Mouse (Mus musculus): ENCODE measurements around the gene Camta1. TPM values are rescaled to one million over a fixed set of nuclear protein-coding genes. Genes with fewer than 3 reads are reported as not detected.

Camta1 gene
- polyA plus RNA-seq, 1 experiment: 3.6 TPM

DNA sequence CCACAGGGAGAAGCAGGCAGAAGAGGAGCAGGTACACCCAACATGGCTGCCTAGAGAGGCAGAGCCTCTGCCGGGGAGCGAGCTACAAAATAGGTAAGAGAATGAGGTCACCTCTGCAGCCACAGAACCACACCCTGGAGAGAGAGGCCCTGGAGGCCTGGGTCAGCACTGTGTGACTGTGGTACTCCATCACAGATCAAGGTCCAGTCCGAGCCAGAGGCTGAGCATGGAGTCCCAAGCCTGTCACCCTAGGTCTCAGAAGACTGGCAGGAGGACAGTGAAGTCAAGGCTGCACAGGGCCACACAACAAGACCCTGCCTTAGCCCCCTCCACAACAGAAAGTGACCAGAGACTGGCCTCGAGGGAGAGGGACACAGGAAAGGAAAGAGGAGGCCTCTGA is 294.6 kb downstream of the Camta1 start:
- 44% methylated on average over 4 of the region's 4 CpGs for WGBS

DNA sequence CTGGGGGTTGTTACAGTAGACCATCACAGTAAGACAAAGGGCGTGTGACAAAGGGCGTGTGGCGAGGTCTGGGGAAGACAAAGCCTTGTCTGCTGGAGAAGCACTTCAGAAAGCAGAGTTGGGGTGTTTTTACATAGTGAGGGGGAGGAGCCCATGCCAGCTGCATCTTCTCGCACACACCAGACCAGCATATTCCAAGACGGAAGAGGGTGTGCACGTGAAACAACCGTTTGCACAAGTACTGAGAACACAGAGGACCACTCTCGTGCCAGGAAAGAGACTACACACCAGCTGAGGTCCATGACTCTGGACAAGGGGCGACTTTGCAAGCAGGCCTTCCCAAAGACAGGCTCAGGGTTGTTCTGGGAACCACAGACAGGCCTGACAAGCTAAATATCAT is 306.2 kb downstream of the Camta1 start:
- 58% methylated on average over 9 of the region's 9 CpGs for WGBS
- no peak for DNase-seq (ENCODE audit: low read depth, low spot score)

More for the DNA sequence above, 294.6 kb downstream of the Camta1 start:
- DNase-seq (ENCODE audit: low read depth, low spot score): no peak

DNA sequence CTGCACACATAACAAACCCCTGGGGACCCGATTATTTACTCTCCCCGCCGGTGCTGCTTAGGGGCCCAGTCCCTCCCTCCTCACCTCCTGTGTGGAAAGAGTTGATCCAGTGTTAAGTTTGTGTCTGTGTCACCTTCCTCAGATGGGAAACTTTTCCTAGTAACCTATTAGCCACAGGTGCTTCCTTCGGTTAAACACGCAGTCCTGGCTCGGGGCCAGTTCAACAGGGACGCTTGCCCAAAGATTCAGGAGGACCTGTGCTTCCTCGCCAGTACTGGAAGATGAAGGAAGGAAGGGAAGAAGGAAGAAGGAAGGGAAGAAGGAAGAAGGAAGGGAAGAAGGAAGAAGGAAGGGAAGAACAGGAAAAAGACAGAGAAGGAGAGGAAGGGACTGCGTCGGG is 312.2 kb downstream of the Camta1 start:
- WGBS: 34% methylated on average over 10 of the region's 10 CpGs
- no peak for DNase-seq (ENCODE audit: low read depth, low spot score)

DNA sequence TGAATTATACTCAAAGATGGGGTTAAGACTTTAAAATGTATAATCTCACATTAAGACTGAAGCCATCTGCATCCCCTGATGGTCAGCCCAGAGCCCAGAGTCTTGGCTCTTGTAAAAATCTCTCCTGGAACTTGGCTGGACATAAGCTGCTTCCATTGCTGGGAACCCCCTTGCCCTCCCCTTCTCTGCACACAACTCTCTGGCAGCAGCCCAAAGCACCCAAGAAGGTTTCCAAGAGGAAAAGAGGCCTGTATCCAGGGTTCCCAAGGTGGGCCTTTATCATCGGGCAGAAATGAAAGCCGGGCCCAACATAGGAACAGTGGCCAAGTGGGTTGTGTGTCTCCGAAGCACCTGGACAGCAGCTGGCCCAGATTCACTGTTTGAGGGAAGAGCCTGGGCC is 316.2 kb downstream of the Camta1 start:
- no peak for DNase-seq (ENCODE audit: low read depth, low spot score)
- 65% methylated on average over 3 of the region's 3 CpGs for WGBS

DNA sequence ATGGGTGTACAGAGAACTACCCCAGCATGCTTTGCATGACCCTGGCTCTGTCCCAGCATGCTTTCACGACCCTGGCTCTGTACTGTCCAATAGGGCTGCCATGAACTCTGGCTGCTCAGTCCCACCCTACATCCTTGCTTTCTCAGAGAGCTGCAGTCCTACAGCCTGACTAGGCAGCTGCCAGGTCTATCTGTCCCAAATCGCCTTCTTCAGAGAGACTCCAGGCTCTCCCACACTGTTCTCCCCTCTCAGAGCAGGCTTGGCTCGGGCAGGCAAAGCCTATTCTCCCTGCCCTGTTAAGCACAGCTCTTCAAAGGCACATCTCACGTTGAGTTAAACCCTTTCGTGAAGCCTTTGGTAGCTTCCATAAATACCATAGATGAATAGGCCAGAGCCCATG is 317.5 kb downstream of the Camta1 start:
- 35% methylated on average over 5 of the region's 5 CpGs for WGBS
- DNase-seq (ENCODE audit: low read depth, low spot score): no peak

DNA sequence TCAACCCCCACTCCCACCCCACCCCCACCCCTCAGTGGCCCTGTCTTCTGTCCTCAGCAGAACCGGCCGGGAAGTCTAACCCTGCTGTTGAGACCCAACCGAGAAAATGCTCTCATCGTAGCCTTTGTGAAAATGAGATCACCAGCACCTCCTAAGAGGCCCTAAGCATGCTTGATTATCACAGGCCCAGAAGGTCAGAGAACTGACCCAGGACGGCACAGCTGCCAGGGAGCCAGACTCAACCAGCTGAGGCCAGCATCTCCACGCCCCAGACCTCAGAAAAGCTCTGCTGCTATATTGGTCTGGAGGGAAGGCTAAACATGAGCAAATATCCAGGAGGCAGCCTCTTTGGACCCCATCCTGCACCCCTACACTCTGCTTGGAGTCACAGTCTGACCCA is 321.1 kb downstream of the Camta1 start:
- 68% methylated on average over 6 of the region's 6 CpGs for WGBS
- no peak for DNase-seq (ENCODE audit: low read depth, low spot score)

DNA sequence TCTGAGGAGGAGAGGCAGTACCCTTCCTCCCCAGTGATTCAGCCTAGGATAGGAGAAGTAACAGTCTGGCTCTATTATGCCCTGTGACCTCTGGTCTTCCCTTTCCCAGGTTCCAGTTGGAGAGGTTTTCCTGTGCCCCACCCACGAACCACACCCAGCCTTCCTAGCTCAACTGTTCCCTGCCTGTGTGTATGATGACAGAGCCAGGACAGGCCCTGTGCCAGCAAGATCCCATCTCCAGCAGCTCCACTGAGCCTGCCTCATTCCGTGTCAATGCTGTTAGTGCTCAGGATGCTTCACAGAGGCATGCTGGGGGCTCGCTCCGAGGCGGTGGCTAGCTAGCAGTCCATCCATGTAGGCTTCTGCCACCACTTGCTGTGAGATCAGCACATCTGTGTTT is 321.8 kb downstream of the Camta1 start:
- WGBS: 51% methylated on average over 5 of the region's 5 CpGs
- no peak for DNase-seq (ENCODE audit: low read depth, low spot score)

DNA sequence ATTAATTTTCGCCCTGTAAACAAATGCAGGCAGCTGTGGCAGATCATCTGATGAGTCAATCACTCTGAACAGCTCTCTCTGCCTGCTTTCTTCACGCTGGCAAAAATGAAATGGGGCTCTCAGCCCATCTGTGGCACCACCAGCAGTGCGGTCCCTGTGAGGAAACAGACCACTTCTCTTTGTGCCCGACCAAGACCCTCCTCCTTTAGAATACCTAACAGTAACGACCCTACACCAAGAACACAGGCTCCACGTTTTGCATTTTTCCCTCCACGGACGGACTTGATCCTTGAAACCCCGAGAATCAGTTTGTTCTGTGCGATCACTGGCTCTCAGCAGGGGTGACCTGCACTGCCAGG is 322.5 kb downstream of the Camta1 start:
- WGBS: 64% methylated on average over 10 of the region's 10 CpGs
- DNase-seq (ENCODE audit: low read depth, low spot score): no peak

DNA sequence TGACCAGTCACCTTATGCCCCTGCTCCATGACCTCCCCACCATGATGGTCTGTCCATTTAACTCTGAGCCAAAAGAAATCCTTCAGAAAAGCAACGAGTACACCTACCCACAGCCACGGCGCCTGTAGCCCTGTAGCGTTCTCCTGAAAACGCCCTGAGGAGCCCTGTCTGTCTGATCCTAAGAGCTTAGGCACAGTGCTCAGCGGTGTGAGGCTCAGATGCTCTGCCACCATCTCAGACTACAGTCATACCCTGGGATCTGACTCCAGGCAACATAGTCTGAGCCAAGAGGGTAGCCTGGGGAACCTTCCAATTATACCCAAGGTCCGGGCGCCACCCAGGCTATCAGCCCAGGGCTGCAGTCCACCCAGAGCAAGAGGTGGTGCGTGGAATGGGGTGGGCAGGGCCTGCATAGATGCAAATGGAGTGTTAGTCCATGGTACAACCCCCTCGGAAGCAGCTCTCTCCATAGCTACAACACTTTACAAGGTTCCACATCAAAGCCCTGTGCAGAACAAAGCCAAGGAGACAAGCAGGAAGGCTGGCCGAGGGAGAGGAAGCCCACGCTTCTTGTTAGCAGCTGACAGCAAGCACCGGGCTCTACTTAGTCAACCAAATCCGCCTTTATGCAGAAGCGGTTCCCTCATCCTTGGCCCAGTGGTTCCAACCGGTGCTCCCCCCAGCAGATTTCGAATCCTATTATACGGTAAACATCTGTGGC is 323.1 kb downstream of the Camta1 start:
- WGBS: 68% methylated on average over 18 of the region's 18 CpGs
- no peak for DNase-seq (ENCODE audit: low read depth, low spot score)

DNA sequence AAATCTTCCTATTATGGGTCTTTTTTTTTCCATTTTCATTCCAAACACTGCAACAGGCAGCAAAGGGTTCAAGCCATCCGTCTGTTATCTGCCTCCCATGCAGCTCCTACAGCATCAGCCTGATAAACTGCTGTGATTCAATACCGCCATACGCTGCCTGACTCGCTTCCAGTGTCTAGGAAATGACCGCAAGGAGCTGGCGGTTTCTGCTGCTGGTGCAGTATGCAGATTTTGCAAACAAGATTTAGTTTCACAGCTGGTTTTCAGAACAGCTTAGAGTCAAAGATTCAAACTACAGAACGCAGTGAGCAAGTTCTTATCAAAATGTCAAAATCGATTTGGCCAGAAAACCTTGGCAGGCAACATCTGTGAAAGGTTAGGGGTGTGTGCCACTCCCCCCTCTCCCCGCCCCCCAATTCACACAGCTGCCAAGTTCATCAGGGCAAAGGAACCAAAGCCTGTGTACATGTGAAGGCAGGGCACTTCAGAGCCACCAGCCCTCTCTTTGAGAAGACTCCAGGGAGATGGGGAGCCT is 325.7 kb downstream of the Camta1 start:
- no peak for DNase-seq (ENCODE audit: low read depth, low spot score)
- 46% methylated on average over 9 of the region's 9 CpGs for WGBS

DNA sequence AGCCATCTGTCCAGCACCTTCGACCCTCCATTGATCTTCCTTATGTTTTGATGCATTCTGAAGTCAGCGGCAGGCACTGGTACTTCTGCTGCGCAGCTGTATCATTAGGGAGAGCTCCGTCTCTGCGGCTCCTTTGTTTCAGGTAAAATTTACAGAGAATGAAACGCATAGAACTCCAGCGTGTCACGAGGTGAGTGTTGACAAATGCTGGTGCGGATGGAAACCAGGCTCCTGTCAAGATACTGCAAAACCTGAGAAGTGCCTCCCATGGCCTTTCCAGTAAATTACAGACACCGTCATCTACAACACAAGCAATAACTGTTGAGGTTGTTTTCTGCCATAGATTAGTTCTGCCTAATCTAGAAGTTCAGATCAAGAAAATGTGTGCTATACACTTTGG is 328.2 kb downstream of the Camta1 start:
- 69% methylated on average over 10 of the region's 10 CpGs for WGBS
- DNase-seq (ENCODE audit: low read depth, low spot score): no peak

DNA sequence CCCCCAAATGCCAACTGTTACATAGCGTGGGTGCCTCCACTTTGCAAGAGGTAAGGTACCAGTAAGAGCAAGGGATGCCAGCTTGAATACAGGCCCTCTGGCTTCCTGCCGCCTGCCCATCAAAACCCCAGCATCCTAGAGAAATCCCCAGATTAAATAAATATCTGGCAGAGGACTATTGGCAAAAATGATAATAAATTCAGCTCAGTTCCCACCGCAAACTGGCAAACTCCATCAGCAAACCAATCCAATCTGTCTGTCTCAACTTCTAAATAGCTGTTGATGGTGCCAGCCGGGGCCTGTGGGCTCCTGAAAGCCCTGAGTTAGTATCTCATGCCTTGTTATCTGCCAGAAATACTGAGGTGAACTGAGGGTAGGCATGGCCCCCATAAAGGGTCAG is 333.2 kb downstream of the Camta1 start:
- 91% methylated on average over 4 of the region's 4 CpGs for WGBS
- no peak for DNase-seq (ENCODE audit: low read depth, low spot score)

DNA sequence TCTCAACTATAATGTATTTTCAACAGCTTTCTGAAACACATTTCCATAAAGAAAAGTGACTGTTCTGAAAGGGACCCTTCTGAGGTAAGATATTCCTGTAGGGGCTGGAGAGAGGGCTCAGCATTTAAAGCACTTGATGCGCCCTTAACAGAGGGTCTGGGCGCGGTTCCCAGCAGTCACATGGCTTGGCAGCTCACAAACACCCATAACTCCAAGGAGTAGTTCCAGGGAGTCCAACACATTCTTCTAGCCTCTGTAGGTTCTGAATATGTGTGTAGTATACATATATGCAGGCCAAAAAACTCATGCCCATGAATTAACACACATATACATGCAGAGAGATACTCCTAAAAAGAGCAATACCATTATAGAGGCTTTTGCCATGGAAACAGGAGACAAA is 333.9 kb downstream of the Camta1 start:
- 75% methylated on average over 3 of the region's 3 CpGs for whole genome bisulfite sequencing
- no peak for DNase-seq (ENCODE audit: low read depth, low spot score)

DNA sequence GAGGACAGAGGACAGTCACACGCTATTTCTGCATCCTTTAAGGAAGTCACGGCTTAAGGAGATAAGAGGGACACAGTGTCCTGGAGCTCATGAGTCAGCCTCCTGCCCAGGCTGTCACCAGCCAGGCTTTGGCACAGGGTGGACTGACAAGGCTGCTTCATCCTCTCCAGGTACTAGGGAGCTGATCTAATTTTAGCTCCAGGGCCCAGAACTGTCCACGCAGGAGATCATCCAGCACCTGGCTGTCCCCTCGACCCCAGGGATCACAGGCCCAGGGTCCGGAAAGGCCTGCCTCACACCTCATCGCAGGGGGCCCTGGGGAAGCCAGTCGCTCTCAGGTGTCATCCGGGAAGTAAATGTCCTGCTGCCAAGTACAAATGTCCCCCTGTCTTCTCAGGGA is 341.6 kb downstream of the Camta1 start:
- DNase-seq (ENCODE audit: low read depth, low spot score): no peak
- 30% methylated on average over 8 of the region's 8 CpGs for WGBS

DNA sequence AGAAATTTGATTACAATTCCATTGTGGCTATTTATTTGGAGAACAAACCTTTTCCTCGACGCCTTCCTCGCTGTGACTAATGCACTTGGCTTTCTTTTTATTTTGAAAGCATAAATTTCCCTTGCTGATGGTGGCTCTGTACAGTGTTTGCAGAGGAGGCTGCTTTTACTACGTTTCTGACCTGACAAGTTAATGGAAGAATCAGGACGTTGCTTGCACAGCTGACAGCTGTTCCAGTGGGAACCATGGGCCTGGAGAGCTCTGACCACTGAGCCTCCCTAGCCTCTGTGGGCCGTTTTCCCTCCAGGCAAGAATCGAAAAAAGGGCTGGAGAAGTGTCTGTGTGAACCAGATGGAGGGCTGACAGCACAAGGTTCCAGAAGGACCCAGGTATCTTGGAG is 342.7 kb downstream of the Camta1 start:
- 47% methylated on average over 7 of the region's 7 CpGs for WGBS
- no peak for DNase-seq (ENCODE audit: low read depth, low spot score)

DNA sequence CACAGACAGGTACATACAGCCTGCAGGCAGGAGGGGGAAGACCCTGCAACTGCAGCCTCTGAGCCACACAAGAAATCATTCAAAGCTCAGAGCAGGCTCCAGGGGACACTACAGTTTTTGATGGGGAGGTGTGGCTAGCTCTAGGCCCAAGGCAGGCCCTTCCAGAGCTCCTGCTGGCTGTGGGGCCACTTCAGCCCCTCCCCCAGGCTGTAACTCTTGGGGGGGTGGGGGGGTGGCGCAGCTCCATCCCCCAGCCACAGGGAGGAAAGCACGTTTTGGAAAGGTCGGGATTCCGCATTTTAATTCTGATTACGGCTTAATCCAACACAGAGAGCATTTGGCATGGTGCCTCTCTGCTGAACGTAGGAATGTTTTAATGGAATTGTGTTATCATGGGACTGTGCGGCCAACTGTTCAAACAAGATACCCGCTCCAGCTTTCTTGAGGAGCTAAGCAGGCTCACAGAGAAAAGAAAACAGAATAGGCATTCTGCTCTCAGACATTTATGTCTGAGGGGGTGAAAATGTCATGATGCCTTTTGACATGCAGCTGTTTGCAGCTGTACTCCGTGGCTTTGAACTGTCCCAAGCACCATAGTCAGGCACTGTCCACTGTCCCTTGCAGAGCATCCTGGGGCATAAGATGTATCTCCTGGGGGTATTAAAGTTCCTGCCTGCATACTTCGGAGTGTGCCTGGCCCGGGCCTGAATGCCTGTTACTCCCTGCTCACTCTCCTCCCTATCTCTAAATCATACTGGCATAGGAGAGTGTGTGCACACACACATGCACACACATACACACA is 344.5 kb downstream of the Camta1 start:
- 36% methylated on average over 11 of the region's 11 CpGs for WGBS
- no peak for DNase-seq (ENCODE audit: low read depth, low spot score)

DNA sequence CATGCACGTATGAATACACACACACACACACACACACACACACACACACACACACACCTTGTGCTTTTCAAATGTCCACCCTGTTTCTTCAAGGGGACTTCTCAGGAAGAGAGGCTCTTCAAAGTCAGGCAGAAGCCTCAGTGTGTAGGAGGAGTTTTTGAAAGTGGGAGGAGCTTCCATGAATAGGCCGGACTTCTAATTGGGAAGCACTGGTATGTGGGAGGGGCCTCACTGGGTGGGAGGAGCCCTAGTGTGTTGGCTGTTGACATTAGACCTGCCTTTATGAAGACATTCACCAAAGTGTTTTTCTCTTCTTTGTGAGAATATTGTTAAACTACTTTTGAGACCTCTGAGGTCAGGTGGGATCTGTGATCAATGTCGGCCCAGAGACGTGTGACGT is 346.4 kb downstream of the Camta1 start:
- 76% methylated on average over 5 of the region's 5 CpGs for WGBS
- no peak for DNase-seq (ENCODE audit: low read depth, low spot score)

DNA sequence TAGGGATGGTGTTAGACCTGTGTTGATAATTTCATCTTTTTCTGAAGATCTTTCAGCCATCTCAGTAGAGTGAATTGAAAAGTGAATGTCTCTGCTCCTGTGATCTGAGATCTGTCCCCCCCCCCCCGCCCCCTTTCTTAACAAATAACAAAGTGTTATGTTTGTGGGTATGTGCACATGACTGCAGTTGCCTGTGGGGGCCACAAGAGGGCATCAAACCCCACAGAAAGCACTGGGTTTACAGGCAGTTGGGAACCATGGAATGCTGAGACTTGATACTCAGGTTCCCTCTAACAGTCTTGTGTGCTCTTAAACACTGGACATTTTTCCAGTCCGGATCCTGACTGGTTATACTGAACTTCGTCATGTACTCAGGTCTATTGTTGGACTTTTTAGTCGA is 350.6 kb downstream of the Camta1 start:
- WGBS: 86% methylated on average over 4 of the region's 4 CpGs
- no peak for DNase-seq (ENCODE audit: low read depth, low spot score)

DNA sequence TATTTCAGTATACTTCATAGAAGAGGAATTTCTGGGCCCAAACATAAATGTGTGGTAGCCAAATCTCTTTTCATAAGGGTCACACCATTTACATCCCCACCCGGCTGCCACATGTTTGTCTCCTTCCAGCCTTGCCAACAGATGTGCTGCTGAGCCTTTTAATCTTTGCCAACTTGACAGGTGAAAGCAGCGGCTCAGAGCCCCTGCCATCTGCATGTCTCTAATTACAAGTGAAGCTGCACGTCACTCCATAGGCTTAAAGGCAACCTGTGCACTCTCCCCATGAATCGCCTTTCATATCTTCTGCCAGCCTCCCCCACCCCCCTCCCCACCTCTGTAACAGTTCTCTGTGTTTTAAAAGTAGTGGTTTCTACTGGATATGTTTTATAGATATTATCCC is 351.3 kb downstream of the Camta1 start:
- WGBS: 68% methylated on average over 4 of the region's 4 CpGs
- no peak for DNase-seq (ENCODE audit: low read depth, low spot score)

DNA sequence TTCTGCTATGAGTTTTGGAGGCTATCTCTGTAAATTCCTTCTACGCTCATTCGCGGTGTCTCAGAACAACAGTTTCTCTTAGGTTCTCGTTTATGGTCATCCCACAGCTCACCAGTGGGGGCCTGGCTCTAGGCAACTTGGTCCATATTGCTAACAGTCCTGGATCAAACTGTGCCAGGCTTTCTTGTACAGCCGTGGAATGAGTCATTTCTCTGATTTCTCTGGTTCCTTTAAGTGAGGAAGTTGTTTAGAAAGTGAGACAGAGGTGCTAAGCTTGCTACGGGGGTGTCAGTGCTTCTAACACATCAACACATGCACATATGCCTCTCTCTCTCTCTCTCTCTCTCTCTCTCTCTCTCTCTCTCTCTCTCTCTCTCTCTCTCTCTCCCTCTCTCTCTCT is 355.0 kb downstream of the Camta1 start:
- no peak for DNase-seq (ENCODE audit: low read depth, low spot score)
- WGBS: 65% methylated on average over 6 of the region's 6 CpGs

Data from large intestine, adult 2 months (tissue).